Mouse (Mus musculus): ENCODE data around the gene Tex14. TPM values are rescaled to one million over a fixed set of nuclear protein-coding genes. Genes with fewer than 3 reads are reported as not detected.
"Not testable (repeated sequence)": the region's sequence is repeated elsewhere in the genome, so short reads cannot be mapped to it uniquely, and the experiment has no call there.

The Tex14 gene
- polyA plus RNA-seq, 1 experiment from 2014 or later = 0.24 TPM

GRCm38 (mm10) chr11:87385676-87386075 is 19.2 kb upstream of the Tex14 start:
- Histone ChIP-seq H3K36me3 (ENCODE audit: control insufficient read depth, insufficient read depth, low read length) (peaks cover 3% of the 10 kb centered on the region; the same call in 1 of the 2 replicates), H3K27ac (ENCODE audit: low read depth, low read length) (no peak overlapping the region), H3K4me2 (ENCODE audit: low read length) (no peak overlapping the region), H3K4me1 (ENCODE audit: control insufficient read depth, insufficient read depth, low read length) (no peaks in the 10 kb centered on the region), H3K27me3 (replicated peaks; ENCODE audit: control insufficient read depth, insufficient read depth, low read length) (no peaks in the 10 kb centered on the region), H3K4me3 (ENCODE audit: low read depth, low read length) (no peak overlapping the region), H3K9me3 (replicated peaks; ENCODE audit: control insufficient read depth, low read length) (no peaks in the 10 kb centered on the region), H3K9ac (ENCODE audit: low read length) (no peak overlapping the region)
- 86% methylated on average over 1 of the region's 1 CpGs for WGBS
- ATAC-seq = no peak
- peak; percentile 17 for DNase-seq (ENCODE audit: low spot score)

GRCm38 (mm10) chr11:87393855-87394254 is 11.0 kb upstream of the Tex14 start:
- H3K27ac ChIP-seq (ENCODE audit: low read depth, low read length) = no peak overlapping the region
- peaks cover 4% of the 10 kb centered on the region; the same call in 1 of the 2 replicates for H3K36me3 ChIP-seq (ENCODE audit: control insufficient read depth, insufficient read depth, low read length)
- WGBS = 36% methylated on average over 1 of the region's 1 CpGs
- no peaks in the 10 kb centered on the region for H3K4me1 ChIP-seq (ENCODE audit: control insufficient read depth, insufficient read depth, low read length)
- H3K9ac ChIP-seq (ENCODE audit: low read length) = no peak overlapping the region
- no peaks in the 10 kb centered on the region for H3K9me3 ChIP-seq (replicated peaks; ENCODE audit: control insufficient read depth, low read length)
- no peaks in the 10 kb centered on the region for H3K27me3 ChIP-seq (replicated peaks; ENCODE audit: control insufficient read depth, insufficient read depth, low read length)
- H3K4me3 ChIP-seq (ENCODE audit: low read depth, low read length) = no peak overlapping the region
- H3K4me2 ChIP-seq (ENCODE audit: low read length) = no peak overlapping the region
- DNase-seq (ENCODE audit: low spot score) (peak; percentile 85), ATAC-seq (peak; percentile 54; the same call in 1 of the 2 replicates)

GRCm38 (mm10) chr11:87398402-87398801 is 6.5 kb upstream of the Tex14 start:
- DNase-seq (ENCODE audit: low spot score) (no peak), ATAC-seq (no peak)
- no peaks in the 10 kb centered on the region for H3K9me3 ChIP-seq (replicated peaks; ENCODE audit: control insufficient read depth, low read length)
- H3K4me1 ChIP-seq (ENCODE audit: control insufficient read depth, insufficient read depth, low read length) = no peaks in the 10 kb centered on the region
- H3K27me3 ChIP-seq (replicated peaks; ENCODE audit: control insufficient read depth, insufficient read depth, low read length) = no peaks in the 10 kb centered on the region
- H3K4me3 ChIP-seq (ENCODE audit: low read depth, low read length) = no peak overlapping the region
- no peaks in the 10 kb centered on the region for H3K36me3 ChIP-seq (ENCODE audit: control insufficient read depth, insufficient read depth, low read length)
- WGBS = 98% methylated on average over 2 of the region's 2 CpGs
- no peak overlapping the region for H3K4me2 ChIP-seq (ENCODE audit: low read length)
- H3K9ac ChIP-seq (ENCODE audit: low read length) = no peak overlapping the region
- H3K27ac ChIP-seq (ENCODE audit: low read depth, low read length) = no peak overlapping the region

DNA sequence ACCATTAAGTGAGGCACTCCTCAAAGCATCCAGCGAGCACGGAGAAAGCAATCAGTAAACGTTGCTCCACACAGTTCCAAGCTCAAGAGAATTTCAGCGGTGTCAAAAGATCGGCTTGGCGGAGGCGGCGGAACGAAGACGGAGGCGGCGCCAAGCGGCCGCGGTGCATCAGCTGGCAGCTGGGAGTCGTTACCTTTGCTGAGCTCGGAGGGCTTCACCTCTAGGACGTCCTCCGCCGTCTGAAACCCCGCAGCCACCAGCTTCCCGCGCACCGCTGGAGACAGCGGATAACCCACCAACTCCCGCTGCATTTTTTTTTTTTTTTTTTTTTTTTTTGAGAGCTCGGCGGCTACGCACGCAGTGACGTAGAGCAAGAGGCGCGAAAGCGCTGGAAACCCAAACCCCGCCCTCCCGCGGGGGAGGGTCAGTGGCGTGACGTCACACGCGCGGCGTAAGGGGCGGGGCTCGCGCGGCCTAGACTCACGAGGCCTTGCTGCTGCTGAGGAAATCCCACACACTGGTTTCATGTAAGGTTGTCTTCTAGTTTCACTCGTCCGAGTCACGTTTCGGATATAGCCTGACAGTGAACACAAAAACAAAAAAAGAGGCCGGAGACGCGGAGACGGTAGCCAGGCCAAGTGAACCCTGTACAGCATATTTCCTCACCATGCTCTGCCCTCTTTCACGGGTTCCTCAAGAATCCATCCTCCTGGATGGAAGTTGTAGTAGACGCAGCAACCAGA is 583 bp upstream of the Tex14 start:
- Histone ChIP-seq H3K4me3 (ENCODE audit: low read depth, low read length) (peak overlapping the region; percentile 58), H3K4me1 (ENCODE audit: control insufficient read depth, insufficient read depth, low read length) (no peaks in the 10 kb centered on the region; the same call in 1 of the 2 replicates), H3K4me2 (ENCODE audit: low read length) (peak overlapping the region; percentile 69), H3K9me3 (replicated peaks; ENCODE audit: control insufficient read depth, low read length) (no peaks in the 10 kb centered on the region), H3K9ac (ENCODE audit: low read length) (peak overlapping the region; percentile 82), H3K27me3 (replicated peaks; ENCODE audit: control insufficient read depth, insufficient read depth, low read length) (no peaks in the 10 kb centered on the region), H3K36me3 (ENCODE audit: control insufficient read depth, insufficient read depth, low read length) (no peaks in the 10 kb centered on the region), H3K27ac (ENCODE audit: low read depth, low read length) (peak overlapping the region; percentile 96)
- ATAC-seq (peak; percentile 93), DNase-seq (ENCODE audit: low spot score) (peak; percentile 97)
- WGBS = 2% methylated on average over 57 of the region's 58 CpGs

GRCm38 (mm10) chr11:87413412-87413811 is 8.5 kb downstream of the Tex14 start:
- H3K27me3 ChIP-seq (replicated peaks; ENCODE audit: control insufficient read depth, insufficient read depth, low read length); H3K4me2 ChIP-seq (ENCODE audit: low read length); ATAC-seq; H3K27ac ChIP-seq (ENCODE audit: low read depth, low read length); H3K36me3 ChIP-seq (ENCODE audit: control insufficient read depth, insufficient read depth, low read length); H3K9ac ChIP-seq (ENCODE audit: low read length); H3K4me1 ChIP-seq (ENCODE audit: control insufficient read depth, insufficient read depth, low read length); H3K4me3 ChIP-seq (ENCODE audit: low read depth, low read length); H3K9me3 ChIP-seq (replicated peaks; ENCODE audit: control insufficient read depth, low read length): not testable (repeated sequence)
- DNase-seq (ENCODE audit: low spot score) = peak; percentile 62
- WGBS = 62% methylated on average over 3 of the region's 3 CpGs

- DNase-seq (ENCODE audit: low spot score) (no peak), ATAC-seq (no peak)
- WGBS = 52% methylated on average over 5 of the region's 5 CpGs
- Histone ChIP-seq H3K4me2 (ENCODE audit: low read length) (no peak overlapping the region), H3K27me3 (replicated peaks; ENCODE audit: control insufficient read depth, insufficient read depth, low read length) (no peaks in the 10 kb centered on the region), H3K4me3 (ENCODE audit: low read depth, low read length) (no peak overlapping the region), H3K36me3 (ENCODE audit: control insufficient read depth, insufficient read depth, low read length) (no peaks in the 10 kb centered on the region), H3K9me3 (replicated peaks; ENCODE audit: control insufficient read depth, low read length) (no peaks in the 10 kb centered on the region), H3K9ac (ENCODE audit: low read length) (no peak overlapping the region), H3K4me1 (ENCODE audit: control insufficient read depth, insufficient read depth, low read length) (no peaks in the 10 kb centered on the region), H3K27ac (ENCODE audit: low read depth, low read length) (no peak overlapping the region)
These were observed 11.3 kb downstream of the Tex14 start for GRCm38 (mm10) chr11:87416120-87416519.

- Histone ChIP-seq H3K9me3 (replicated peaks; ENCODE audit: control insufficient read depth, low read length) (no peaks in the 10 kb centered on the region), H3K4me3 (ENCODE audit: low read depth, low read length) (no peak overlapping the region), H3K36me3 (ENCODE audit: control insufficient read depth, insufficient read depth, low read length) (no peaks in the 10 kb centered on the region), H3K9ac (ENCODE audit: low read length) (no peak overlapping the region), H3K4me1 (ENCODE audit: control insufficient read depth, insufficient read depth, low read length) (peaks cover 4% of the 10 kb centered on the region; the same call in 1 of the 2 replicates), H3K27me3 (replicated peaks; ENCODE audit: control insufficient read depth, insufficient read depth, low read length) (no peaks in the 10 kb centered on the region), H3K4me2 (ENCODE audit: low read length) (no peak overlapping the region), H3K27ac (ENCODE audit: low read depth, low read length) (no peak overlapping the region)
- ATAC-seq (no peak), DNase-seq (ENCODE audit: low spot score) (no peak)
These were observed 16.0 kb downstream of the Tex14 start for GRCm38 (mm10) chr11:87420861-87421260.

- H3K4me2 ChIP-seq (ENCODE audit: low read length) = peak overlapping the region; percentile 62
- H3K4me3 ChIP-seq (ENCODE audit: low read depth, low read length) = peak overlapping the region; percentile 28
- peak overlapping the region; percentile 82 for H3K27ac ChIP-seq (ENCODE audit: low read depth, low read length)
- no peak for ATAC-seq
- DNase-seq (ENCODE audit: low spot score) = peak; percentile 52
- peak overlapping the region; percentile 64 for H3K9ac ChIP-seq (ENCODE audit: low read length)
- no peaks in the 10 kb centered on the region for H3K27me3 ChIP-seq (replicated peaks; ENCODE audit: control insufficient read depth, insufficient read depth, low read length)
- H3K36me3 ChIP-seq (ENCODE audit: control insufficient read depth, insufficient read depth, low read length) = no peaks in the 10 kb centered on the region
- H3K9me3 ChIP-seq (replicated peaks; ENCODE audit: control insufficient read depth, low read length) = no peaks in the 10 kb centered on the region
- WGBS = 39% methylated on average over 6 of the region's 6 CpGs
- H3K4me1 ChIP-seq (ENCODE audit: control insufficient read depth, insufficient read depth, low read length) = peaks cover 5% of the 10 kb centered on the region; the same call in 1 of the 2 replicates
These were observed 16.9 kb downstream of the Tex14 start for GRCm38 (mm10) chr11:87421760-87422201.

Data from forebrain, embryonic 14.5 days (tissue).